Mouse (Mus musculus) layer of hippocampus, adult 6 months (tissue): ENCODE measurements around the gene Ptk6. TPM values are rescaled to one million over a fixed set of nuclear protein-coding genes. Genes with fewer than 3 reads are reported as not detected.

Source experiments
- long read RNA-seq, 2 experiments: library from polyadenylated mRNA; unstranded; transcript quantifications; one replicate each; pipeline ENCODE4 v2.0.0; 2019 to 2020
- polyA plus RNA-seq: library from polyadenylated mRNA; unstranded; fragments of <200 nt; fragmentation: Nextera tagmentation; gene quantifications from 2 replicates; pipeline ENCODE4 v1.2.3, GENCODE M21; 2021

Gene Ptk6
- polyA plus RNA-seq: not detected in 2 replicates
- long read RNA-seq, experiment 1: 0 reads
- long read RNA-seq, experiment 2: 0 reads

DNA sequence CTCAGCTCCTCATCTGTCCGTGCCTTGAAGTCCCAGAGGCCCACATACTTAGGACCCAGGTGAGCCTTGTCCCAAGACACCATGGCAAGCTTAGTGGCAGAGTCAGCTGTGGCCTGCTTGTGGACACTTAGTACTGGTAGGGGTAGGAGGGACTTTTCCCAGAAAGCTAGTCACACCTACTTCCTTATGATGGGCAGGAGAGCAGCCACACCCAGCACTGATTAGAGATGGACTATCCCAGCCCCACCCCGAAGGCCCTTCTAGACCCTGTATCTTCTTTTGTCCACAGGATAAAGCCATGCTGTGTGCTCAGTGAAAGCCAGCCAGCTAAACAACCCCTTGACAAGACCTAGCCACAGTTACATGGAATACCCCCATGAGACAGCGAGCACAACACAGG is at the start of gene Ptk6:
Gene Ptk6 (minus strand): TSS at position 368 of the 400 bp plus-strand sequence.

DNA sequence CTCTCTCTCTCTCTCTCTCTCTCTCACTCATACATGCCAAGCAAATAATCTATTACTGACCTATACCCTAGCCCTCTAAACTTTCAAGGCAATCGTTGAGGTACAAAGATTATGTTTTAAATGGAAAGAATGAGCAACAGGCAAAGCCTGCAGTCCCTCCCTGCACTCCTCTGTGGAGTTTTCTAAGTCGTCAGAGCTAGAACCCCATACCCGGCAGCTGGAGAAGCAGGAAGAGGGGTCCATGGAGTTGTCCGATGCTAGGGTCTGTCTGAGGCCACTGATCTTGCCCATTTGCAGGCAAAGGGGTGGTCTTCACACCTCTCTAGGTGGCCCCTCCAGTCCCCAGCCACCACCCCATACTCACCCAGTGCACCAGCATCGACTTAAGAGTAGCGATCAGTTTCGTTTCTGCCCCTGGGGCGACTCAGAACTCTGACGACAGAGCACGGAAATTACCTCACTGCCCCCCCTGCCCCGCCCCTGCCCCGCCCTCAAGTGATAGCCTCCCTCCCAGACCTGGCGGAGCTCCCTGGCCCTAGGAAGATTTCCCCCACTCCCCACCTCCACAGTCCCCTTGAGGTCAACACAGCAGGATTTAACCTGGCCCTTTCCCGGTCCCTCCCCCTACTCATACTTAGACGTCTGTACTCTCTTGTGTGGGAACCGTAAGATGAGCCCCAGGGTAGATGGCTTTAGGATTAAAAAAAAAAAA is 39.2 kb upstream of the Ptk6 start, which contains the start of gene Helz2:
Gene Helz2 (minus strand): TSS at position 426 of the 712 bp plus-strand sequence.

DNA sequence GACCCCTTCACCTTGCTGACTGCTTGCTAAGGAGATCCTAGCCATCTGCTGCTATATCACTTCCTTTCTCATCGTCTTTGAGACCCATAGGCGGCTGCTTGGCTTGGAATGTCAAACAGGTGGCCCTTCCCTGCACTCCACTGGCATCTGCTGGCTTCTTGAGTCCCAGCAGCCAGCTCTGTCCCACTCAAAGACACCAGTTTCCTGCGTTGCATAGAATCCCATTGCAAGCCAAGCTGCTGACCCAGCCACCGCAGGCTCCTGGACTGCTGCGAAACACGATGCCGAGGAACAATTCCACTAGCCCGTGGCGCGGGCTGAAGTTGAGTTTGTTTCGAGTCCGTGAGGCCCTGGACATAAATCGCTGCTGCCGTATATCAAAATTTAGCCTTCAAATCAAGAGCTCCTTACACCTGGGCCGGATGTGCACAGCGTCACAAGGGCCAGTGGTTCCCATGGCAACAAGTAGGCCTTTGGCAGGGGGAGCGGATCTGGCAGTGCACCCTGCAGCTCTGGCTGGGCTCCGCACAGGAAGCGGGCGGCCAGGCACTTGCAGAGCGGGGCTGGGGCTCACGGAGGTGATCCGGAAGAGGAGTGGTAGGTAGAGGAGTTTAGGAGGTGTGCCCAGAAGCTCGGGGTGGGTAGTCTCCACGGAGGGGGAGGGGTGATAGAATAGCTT is 17.1 kb upstream of the Ptk6 start, which contains the start of gene Fndc11:
Gene Fndc11 (plus strand): TSS at position 476 of the 679 bp plus-strand sequence.

DNA sequence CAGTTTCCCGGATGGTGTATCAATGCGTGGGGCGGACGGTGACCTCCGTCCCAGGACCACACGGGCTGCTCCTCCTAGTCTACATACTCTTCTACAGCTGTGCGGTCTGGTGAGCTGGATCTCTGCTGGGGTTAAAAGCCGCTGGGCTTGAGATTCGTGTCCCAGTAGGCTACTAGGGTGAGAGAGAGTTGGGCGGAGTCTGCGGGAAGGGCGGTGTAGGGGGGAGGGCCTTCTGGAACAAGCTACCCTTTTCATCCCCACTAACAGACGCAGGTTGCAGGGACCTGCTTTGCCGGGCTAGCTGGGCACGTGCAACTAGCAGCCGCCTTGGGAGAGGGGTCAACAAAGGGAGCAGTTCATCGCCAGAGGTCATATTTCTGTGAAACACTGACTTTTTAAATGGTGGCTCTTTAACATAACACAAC is 10.4 kb upstream of the Ptk6 start, which contains the start of gene Srms:
Gene Srms (minus strand): TSS at position 165 of the 425 bp plus-strand sequence.

DNA sequence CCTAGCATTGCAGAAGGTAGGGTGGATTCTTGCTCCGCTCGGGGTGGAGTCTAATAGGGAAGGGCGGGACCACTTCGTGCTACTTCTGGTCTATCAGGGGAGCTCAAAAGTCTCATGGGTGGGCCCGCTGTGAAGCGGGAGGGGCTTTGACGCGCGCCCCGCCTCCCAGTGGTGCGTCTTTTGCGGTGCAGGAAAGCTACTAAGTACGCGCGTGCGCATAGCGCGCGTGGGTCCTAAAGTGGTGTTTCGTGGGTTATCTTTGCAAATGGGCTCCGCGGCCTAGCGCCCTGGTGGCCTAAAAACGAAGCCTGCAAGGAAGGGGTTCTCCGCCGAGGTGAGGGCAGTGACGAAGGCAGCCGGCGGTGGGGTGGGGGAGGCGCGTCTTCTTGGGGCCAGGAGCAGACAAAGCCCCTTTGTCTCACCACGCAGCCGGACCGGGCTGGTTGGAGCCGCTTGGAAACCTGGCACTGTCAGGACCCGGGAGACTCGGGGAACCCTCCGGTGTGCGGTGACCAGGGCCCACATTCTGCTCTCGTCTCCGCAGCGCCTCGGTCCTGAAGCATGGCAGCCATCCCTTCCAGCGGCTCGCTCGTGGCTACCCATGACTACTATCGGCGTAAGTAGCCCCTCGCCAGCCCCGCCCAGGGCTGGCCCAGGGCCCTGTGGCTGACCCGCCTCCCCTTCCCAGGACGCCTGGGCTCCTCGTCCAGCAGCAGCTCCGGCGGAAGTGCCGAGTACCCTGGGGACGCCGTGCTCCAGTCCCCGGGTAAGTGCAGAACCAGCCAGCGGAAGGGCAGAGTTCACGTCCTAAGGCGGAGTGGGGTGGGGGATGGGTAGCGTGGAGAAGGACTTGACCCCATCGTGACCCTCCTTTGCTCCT is 15.2 kb downstream of the Ptk6 start, which contains the start of gene Ppdpf:
Gene Ppdpf (plus strand): TSS at position 127 of the 880 bp plus-strand sequence.

DNA sequence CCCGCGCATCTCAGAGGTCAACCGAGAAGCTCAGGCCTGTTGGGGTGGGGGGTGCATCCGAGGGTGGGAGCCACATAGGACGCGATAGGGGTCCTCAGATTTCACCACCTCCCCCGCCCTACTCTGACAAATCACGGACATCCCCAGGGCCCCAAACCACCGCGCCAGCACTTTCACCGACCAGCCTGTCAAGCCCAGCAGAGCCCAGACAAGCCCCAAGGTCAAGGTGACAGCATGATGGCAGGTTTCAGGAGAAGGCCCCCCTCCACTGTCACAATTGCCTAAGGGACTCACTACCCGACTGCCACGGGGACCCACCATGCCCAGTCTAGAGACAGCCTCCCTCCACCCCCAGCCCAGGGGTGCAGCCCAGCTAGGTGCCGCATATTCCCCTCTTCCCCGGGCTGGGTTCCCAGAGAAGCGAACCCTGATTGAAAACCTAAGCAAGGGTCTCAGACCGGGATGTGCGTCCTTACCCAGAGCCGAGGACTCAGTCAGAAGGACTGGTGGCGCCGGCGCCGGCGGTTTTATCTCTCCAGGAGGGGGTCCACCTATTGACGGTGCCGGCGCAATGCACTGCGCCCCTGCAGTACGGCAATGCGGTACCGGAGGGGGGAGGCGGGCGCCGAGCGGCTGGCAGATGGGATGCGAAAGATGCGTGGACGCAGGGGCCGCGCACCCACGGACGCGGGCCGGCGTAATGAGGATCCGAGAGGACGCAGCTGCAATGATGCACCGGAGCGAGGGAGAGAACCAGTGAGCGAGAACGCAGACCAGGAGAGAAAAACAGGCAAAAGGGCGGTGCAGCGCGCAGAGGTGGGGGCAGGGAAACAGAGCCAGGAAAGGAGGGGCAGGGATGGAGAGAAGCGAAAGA is 46.1 kb downstream of the Ptk6 start, which contains the start of gene Eef1a2:
Gene Eef1a2 (minus strand): TSS at position 767 of the 874 bp plus-strand sequence.

Other genes starting within 250 kb of the Ptk6 start
- gene Nkain4, start 248.1 kb downstream of the Ptk6 start, polyA plus RNA-seq: 160 and 162 TPM in 2 replicates
- gene Arfgap1, start 235.6 kb downstream of the Ptk6 start, polyA plus RNA-seq: 88.1 and 93.7 TPM in 2 replicates
- 0.09 and 0.28 TPM in 2 replicates for gene Col20a1, start 216.3 kb downstream of the Ptk6 start, polyA plus RNA-seq
- 11.1 and 15.5 TPM in 2 replicates for gene Chrna4, start 159.2 kb downstream of the Ptk6 start, polyA plus RNA-seq
- 29.0 and 36.4 TPM in 2 replicates for gene Kcnq2, start 67.5 kb downstream of the Ptk6 start, polyA plus RNA-seq
- 211 and 291 TPM in 2 replicates for gene Eef1a2, start 45.8 kb downstream of the Ptk6 start, polyA plus RNA-seq
- gene Ppdpf, start 15.5 kb downstream of the Ptk6 start, polyA plus RNA-seq: 180 and 191 TPM in 2 replicates
- 0.20 and 0.21 TPM in 2 replicates for gene Srms, start 10.4 kb upstream of the Ptk6 start, polyA plus RNA-seq
- gene Fndc11, start 17.2 kb upstream of the Ptk6 start, polyA plus RNA-seq: 0.40 and 0.74 TPM in 2 replicates
- gene Helz2, start 39.2 kb upstream of the Ptk6 start, polyA plus RNA-seq: 0.21 and 0.25 TPM in 2 replicates
- 2.1 TPM in 2 replicates for gene Gmeb2, start 85.2 kb upstream of the Ptk6 start, polyA plus RNA-seq
- gene Stmn3, start 111.7 kb upstream of the Ptk6 start, polyA plus RNA-seq: 1,101 and 1,309 TPM in 2 replicates
- gene Rtel1, start 117.0 kb upstream of the Ptk6 start, polyA plus RNA-seq: 1.5 and 2.6 TPM in 2 replicates
- gene Zgpat, start 162.1 kb upstream of the Ptk6 start, polyA plus RNA-seq: 19.8 and 20.5 TPM in 2 replicates
- 52.9 and 56.3 TPM in 2 replicates for gene Arfrp1, start 162.6 kb upstream of the Ptk6 start, polyA plus RNA-seq
- gene Lime1, start 177.3 kb upstream of the Ptk6 start, polyA plus RNA-seq: 2.0 and 2.8 TPM in 2 replicates